Mouse (Mus musculus): ENCODE measurements around the gene Gmppa.
A peak's percentile ranks its signal among the peaks of the same experiment; 100 is the strongest.

The Gmppa gene

DNA sequence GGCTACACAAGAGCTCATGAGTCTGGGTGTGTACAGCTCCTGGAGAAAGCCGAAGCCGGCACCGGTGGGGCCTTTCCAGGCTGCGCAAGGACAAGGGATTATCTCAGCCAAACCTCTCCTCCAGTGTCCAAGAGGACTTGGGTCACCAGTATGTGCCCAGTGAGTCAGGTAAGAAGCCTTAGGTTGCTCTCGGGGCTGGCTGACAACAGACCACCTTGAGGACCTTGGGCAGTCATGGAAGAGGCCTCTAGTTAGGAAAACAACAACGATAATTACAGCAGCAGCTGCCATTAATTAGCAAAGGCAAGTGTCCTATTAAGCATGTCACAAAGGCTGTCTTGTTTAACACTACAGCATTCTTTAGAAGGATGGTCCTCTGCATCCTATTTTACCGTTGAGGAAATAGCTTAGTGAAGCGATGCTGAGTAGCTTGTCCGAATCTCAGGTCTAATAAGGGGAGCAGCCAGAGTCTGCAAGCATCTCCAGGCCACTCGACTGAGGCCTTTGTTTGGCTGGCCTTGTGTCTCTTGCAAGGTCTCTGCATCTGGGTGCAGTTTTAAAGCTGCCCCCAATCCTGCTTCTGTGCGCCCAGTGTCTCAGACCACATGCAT is 11.8 kb upstream of the Gmppa start:
- no peak for DNase-seq

GRCm38 (mm10) chr1:75425796-75426471 is 9.8 kb upstream of the Gmppa start:
- peak; percentile 39 for DNase-seq

DNA sequence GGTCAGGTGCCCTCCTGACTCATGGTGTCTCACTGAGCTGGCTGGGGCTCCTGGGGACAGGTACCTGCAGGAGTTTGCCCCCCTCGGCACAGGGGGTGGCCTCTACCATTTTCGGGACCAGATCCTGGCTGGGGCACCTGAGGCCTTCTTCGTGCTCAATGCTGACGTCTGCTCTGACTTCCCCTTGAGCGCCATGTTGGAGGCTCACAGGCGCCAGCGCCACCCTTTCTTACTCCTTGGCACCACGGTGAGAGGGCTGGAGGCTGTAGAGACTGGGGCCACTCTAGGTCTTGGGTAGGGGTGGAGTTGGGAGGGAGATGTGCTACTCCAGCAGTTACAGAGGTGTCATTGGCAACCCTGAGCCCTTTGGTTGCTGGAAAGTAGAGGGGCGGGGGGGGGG is 3.1 kb downstream of the Gmppa start:
- DNase-seq = no peak

GRCm38 (mm10) chr1:75440661-75441060 is 4.9 kb downstream of the Gmppa start:
- DNase-seq = no peak

GRCm38 (mm10) chr1:75441471-75441996 is 5.8 kb downstream of the Gmppa start:
- DNase-seq = no peak

GRCm38 (mm10) chr1:75442171-75442570 is 6.4 kb downstream of the Gmppa start:
- DNase-seq = no peak

DNA sequence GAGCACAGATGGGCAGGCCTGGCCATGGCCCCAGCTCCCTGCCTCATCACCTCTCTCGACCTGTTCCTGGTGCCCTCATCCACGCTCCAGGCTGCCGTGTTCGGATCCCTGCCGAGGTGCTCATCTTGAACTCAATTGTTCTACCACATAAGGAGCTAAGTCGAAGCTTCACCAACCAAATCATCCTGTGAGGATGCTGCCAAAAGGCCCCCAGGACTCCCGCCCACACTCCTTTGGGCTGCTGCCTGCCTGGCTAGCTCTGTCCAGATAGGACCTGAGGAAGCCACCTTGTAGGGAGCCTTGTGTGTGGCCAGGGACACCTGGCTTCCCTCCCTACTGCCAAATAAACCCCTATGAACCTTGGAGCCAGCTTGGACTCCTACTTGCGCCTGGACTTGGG is 7.1 kb downstream of the Gmppa start:
- no peak for DNase-seq

GRCm38 (mm10) chr1:75443247-75444024 is 7.7 kb downstream of the Gmppa start:
- no peak for DNase-seq

GRCm38 (mm10) chr1:75444208-75444607 is 8.5 kb downstream of the Gmppa start:
- DNase-seq = no peak

DNA sequence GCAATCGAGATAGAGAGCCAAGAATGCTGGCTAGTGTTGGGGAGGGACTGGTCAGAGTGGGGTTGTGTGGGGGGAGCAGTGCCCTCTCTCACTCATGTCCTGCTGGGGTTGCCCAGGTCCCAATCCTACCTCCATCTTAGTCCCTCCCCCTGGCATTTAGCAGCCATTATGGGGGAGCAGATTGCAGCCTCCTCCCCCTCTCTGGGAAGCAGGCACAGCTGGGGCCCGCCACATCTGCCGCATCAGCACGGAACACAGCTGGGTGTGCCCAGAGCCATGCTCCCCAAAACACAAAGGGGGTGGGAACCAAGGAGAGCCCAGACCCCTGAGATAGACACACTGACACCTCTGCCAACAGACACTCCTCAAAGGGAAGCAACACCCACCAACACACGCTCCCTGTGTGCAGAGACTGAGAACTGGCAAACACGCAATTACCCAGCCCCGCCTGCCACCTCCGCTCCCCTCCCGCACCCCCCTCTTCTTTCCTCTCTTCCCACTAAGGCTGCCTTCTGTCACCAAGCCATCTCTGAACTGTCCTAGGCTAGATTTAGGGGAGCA is 9.5 kb downstream of the Gmppa start:
- no peak for DNase-seq

DNA sequence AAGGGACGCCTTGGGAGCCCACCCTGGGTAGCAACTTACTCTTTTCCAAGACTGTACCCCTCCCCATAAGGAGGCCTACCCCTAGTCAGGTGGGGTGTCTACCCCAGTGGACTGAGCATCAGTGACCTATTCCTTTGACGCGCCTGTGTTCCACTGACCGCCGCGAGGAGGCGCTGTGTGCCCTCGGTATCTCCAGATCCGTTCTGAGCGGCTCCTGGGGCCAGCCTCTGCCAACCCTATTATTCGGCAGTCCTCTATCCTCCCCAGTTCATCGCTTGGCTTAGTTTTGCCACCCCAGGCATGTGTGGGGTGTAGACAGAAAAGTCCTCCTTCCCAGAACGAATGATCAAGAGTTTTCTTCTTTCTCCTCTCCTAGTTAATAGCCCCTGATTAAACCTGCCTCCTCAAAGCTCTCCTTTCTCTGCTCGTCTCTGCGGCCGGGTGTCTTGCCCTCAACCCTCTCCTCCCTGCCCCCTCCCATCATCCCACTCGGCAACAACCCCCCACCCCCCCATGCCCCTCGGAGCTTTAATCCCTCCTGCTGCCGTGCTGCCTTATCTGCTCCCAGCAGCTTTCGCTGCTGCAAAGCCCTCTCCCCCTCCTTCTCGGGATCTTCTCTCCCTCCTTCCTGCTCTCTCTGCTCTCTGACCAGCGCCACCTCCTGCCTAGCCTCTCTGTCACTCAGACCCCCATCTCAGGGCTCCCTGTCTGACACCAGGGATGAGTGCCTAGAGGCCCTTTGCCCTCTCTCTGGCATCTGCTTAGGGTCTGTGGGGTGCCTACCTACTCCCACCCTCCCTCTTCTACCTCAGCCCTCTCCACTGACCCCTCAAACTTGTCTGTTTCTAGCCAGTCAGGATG is 10.3 kb downstream of the Gmppa start:
- DNase-seq = peak; percentile 82

GRCm38 (mm10) chr1:75446656-75447055 is 10.9 kb downstream of the Gmppa start:
- no peak for DNase-seq

DNA sequence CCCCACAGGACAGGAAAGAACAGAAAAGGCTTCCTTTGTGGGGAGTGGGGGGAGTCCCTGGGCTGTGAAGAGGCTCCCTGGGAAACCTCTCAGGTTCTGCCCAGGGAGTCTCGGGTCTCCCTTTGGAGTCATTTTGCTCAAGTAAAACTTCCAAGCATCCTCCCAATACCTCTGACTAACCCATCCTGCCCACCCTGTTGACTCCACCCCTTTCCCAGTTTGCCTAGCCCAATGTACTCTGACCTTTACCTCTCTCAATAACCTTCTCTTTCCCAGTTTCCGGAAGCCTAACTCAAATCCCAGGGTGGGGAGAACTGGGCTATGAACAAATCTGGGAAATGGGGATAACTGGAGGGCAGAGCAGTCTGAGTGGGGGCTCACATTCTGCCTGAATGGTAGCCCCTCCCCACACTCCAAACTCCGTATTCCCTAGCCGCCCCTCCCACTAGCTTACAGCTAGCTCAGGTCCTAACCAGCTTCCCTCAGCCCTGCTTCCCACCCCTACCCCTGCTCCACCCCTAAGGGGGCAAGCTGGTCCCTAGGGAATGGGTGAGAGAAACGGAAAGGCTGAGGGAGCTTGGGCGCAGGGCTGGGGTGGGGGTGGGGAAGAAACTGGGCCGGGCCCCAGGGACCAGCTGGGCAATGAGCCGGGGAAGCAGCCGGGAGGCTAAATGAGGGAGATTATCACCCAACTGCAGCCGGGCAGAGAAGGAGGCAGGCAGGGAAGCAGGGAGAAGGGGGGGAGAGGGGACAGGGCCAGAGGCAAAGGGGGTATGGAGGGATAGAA is 11.7 kb downstream of the Gmppa start:
- peak; percentile 15 for DNase-seq

DNA sequence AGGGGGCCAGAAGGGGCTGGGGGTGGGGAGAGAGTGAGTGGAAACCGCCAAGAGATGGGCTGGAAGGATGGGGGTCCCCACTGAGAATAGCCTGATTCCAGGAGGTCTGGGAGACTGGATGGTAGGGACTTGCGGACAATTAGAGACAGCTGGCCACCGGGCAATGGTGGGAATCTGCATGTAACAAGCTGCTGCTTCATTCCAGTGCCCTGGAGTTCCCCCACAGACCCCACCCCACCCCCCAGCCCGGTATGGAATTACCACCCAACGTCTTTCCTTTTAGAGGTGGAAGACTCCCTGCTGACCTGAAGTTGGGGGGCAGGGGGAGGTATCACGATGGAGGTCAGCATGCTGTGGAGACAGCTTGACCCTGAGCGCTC is 12.3 kb downstream of the Gmppa start:
- no peak for DNase-seq

- no peak for DNase-seq
These were observed 13.2 kb downstream of the Gmppa start for GRCm38 (mm10) chr1:75448937-75449336.

DNA sequence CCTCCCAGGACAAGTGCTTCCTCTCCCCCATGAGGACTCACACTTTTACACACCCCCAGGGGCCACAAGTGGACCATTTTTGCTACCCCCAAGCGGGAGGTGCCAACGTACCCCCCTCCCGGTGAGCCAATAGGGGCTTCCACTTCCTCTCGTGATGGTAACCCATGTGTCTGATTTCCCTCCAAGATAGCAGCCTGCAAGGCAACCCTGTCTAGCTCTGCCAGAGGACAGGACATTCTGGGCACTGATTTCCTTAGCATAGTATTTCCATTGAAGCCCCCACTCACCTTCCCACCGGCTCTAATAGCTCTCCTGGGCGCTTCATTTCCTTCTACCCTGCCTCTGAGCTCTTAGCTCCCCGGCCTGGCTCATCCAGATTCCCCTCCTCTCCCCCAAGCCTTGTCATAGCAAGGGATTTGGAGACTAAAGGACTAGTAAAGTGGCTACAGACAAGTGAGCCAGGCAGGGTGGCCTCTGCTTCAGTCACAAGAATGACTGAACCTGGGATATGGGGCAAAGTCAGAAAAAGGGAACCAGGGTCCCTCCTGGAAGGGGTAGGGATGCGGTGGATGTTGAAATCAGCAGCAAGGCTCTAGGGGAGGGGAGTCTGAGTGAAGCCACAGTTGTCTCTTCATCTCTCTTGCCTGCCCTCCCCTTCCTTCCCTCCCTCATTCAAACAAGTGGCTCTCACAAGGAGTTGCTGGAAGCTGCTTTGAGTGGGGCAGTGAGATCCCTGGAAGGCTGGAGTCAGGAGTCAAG is 13.8 kb downstream of the Gmppa start:
- DNase-seq = no peak

DNA sequence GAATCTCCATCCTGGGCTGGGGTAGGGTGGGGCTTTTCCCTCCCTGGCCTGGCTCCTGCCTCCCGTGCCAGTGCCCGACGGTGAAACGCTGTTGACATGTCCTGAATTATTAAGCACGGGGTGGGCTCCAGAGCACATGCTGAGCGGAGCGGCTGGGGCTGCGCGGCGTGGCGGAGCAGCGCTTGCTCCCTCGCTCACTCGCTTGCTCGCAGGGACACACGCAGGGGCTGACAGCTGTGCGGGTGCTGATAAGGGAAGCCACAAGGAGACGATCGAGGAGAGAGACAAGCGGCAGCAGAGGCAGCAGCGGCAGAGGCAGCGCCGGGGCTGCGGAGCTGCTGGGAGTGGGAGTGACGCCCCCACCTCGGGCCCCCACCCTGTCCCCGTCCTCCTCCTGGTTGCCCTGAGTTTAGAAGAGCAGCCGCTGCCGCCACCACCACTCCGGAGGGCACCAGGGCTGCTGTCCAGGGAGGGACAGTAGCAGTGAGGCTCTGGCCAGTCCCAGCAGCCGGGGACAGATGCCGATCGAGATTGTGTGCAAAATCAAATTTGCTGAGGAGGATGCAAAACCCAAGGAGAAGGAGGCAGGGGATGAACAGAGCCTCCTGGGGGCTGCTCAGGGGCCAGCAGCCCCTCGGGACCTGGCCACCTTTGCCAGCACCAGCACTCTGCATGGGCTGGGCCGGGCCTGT is 14.7 kb downstream of the Gmppa start, which contains the start of gene Asic4:
Gene Asic4 (plus strand): TSS at position 123 of the 692 bp plus-strand sequence.
- no peak for DNase-seq

GRCm38 (mm10) chr1:75451900-75452299 is 16.2 kb downstream of the Gmppa start:
- no peak for DNase-seq

GRCm38 (mm10) chr1:75455433-75455832 is 19.7 kb downstream of the Gmppa start:
- no peak for DNase-seq

DNA sequence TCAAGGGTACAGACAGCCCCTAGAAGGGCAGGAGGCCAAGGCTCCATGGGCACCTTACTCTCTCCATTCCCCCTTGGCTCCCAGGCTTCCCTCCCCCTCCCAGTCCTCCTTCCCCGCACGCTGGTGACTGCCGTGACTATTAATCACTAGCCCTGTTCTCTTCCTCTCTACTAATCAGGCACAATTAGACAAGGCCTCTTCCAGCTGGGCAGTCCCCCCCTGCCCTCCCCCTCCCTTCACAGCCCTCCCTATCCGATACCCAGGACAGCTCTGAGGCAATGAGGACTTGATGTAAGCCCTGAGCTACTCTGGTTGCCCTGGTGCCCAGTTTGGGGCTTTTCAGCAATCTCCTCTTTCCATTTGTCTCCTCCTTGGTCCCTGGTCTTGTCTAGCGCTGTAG is 20.2 kb downstream of the Gmppa start:
- no peak for DNase-seq
